Mouse (Mus musculus): ENCODE measurements at regions not wholly inside any gene's neighbourhood (a gene's known extent, or its start where the extent isn't known, plus 50 kb on each side); places are given as distances from the start of the nearest gene placed in this dataset.

- TF ChIP-seq CTCF (IDR thresholded peaks at IDR 0.05; ENCODE audit: control insufficient read depth, insufficient read depth, low read length) (no peak), POLR2A (IDR thresholded peaks at IDR 0.05; ENCODE audit: borderline replicate concordance, control insufficient read depth, low read depth, low read length) (no peak)
Measured at GRCm38 (mm10) chr4:152919851-152920250, 442.2 kb upstream of the Kcnab2 start.
